Mouse (Mus musculus) lung, adult 2 months (tissue): ENCODE measurements around the gene Cldn11.

ENCODE experiments used
- CTCF ChIP-seq: fragments of 200-500 bp; IDR thresholded peaks from 2 replicates; pipeline ENCODE4 v1.5.1; 2011; ENCODE audit warnings: mild to moderate bottlenecking, low read length, control low read depth; ENCODE audit not compliant: insufficient read depth
- POLR2A ChIP-seq: fragments of 200-500 bp; IDR thresholded peaks from 2 replicates; pipeline ENCODE4 v1.6.1; 2011; ENCODE audit warnings: low read depth, mild to moderate bottlenecking, control low read depth, low read length, borderline replicate concordance; ENCODE audit errors: extremely low read depth

DNA sequence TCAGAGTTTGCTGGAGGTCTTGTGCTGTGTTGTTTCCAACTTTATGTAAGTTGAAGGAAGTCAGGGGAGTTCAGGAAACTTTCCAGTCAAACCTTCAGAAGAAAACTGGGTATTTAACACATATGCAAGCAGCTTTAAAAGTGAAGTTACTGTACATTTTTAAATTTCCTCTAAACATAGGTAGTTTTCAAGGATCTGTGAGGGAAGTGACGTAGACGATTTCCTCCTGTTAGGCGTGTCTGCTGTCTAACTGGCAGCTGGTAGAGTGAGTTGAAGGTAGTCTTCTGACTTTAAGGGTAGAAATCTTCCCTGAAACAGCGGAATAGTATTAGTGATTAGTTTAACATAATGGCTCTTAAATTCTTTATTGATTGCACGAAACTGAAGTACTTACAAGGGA lies 49.7 kb upstream of the Cldn11 start:
- TF ChIP-seq POLR2A (no peak), CTCF (no peak)
